Mouse (Mus musculus) layer of hippocampus, postnatal 10 days (tissue): ENCODE measurements at regions not wholly inside any gene's neighbourhood (a gene's known extent, or its start where the extent isn't known, plus 50 kb on each side); places are given as distances from the start of the nearest gene placed in this dataset.
A peak's percentile ranks its signal among the peaks of the same experiment; 100 is the strongest.

Experiments used
- DNase-seq, 2 experiments: peaks; one replicate each; pipeline ENCODE4 v3.0.0; 2021; ENCODE audit warnings: low spot score in 2 of 2

DNA sequence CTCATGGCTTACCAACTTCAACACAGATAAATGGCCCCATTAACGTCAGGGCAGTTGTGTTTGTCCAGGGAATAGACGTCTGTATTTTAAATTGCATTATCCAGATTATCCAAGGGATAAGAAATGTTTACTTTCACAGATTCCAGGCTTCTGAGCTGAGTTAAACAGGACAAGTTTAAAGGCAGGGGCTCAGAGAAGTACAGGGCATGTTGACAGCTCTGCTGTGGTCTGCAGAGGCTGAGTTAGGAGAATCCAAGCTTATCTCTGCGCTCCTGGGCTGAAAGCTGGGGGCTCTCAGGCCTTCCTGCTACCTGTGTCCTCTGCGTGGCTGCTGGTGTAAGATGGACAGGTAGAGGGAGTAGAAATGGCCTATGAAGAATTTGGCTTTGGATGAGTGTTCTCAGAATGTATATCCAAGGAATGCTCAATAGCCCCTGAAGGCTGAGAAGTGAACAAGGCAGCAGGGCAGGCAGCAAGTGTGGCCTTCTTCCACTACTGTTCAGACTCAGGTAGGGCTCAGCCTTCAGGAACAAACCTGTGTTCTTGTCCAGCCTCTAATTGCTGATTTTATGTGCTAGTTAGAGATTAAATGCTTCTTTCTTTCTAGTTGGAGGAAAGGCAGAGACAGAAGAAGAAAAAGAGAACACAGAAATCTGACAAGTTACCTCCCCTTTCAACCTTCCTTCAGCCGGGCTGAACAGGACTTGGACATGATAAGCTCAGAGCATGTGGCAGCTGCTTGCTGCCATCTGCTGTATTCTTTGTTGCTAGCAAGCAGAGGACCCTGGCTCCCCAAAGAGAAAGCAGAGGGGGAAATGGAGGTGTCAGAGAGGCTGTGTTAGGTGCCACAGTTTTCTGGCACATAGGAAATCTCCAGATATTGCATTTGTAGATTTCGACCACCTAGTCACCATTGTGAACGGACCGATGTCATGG lies 77.9 kb upstream of the Grem2 start:
- peak; percentile 31 to 49 for DNase-seq

- no peak for DNase-seq
Measured at GRCm38 (mm10) chr1:174992520-174992919, 70.9 kb upstream of the Grem2 start.

DNA sequence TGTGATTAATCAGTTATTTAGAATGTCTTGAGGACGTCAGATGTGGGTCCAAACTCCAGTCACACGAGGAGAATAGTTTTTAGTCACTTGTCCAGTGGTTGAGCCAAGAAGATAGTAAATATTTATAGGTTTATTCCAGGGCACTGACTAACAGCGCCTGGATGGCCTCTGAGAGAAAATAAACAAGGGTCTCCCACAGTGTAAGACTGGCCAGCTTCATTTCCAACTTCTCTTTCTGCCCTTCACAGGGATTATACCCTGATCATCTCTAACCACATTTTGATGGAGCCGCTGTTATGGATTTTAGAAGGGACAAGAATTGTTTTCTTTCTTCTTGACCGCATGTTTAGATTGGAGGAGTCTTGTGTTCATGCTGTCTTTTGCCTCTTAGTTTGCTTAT lies 67.0 kb upstream of the Grem2 start:
- DNase-seq, result no peak

DNA sequence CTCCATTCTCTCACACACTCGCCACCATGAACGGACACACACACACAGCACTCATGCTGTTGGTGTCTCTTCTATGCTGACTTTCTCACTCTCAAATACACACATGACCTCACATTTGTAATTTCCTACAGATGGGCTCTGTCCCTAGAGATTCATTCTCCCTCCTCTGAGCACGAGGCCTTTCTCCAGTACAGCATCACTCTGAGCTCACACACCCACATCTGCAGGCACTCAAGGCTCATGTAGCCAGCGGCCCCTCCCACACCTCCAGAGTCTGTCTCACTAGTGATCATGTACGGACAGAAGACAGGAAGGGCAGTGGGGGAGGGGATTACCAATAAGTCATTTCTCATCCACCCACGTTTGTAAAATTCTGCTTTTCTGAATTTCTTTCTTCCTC lies 50.3 kb upstream of the Grem2 start:
- no peak for DNase-seq
